In genomic region chr1:88559258-88559657, GRCm38 (mm10) we compare ENCODE assay signal across 9 mouse cellular contexts. TPM values are rescaled to one million over a fixed set of nuclear protein-coding genes. Genes with fewer than 3 reads are reported as not detected.
A peak's percentile ranks its signal among the peaks of the same experiment; 100 is the strongest.
DNase-seq lines count a peak whose midpoint lies in the region; ATAC-seq lines count a peak whose summit lies in the region.
"Had no signal": no experiment of that assay in that cellular context is flagged by ENCODE, and none has a peak within 500 bp of the region (broad histone marks: within the 10 kb centered on the region; RNA-seq: fewer than 3 reads in every experiment).

No protein-coding gene starts in this region.

- no peaks in the 10 kb centered on the region for H3K36me3 ChIP-seq in limb, embryonic 11.5 days (ENCODE audit: control insufficient read depth, insufficient read depth, low read length)
- no peaks in the 10 kb centered on the region for H3K36me3 ChIP-seq in stomach, embryonic 15.5 days
- H3K36me3 ChIP-seq: forebrain, embryonic 15.5 days had no signal

- H3K4me1 ChIP-seq in limb, embryonic 11.5 days (ENCODE audit: control insufficient read depth, insufficient read depth, low read length) = no peaks in the 10 kb centered on the region
- H3K4me1 ChIP-seq in stomach, embryonic 15.5 days = peaks cover 14% of the 10 kb centered on the region; the same call in 1 of the 2 replicates
- H3K4me1 ChIP-seq: forebrain, embryonic 15.5 days had no signal

- no peak overlapping the region for H3K9ac ChIP-seq in limb, embryonic 11.5 days (ENCODE audit: low read length)
- H3K9ac ChIP-seq in stomach, embryonic 15.5 days = no peak overlapping the region
- H3K9ac ChIP-seq: forebrain, embryonic 15.5 days had no signal

- no peak overlapping the region for H3K4me2 ChIP-seq in limb, embryonic 11.5 days (ENCODE audit: low read depth, severe bottlenecking)
- H3K4me2 ChIP-seq in stomach, embryonic 15.5 days = peak overlapping the region; percentile 11
- H3K4me2 ChIP-seq: forebrain, embryonic 15.5 days had no signal

- ATAC-seq in limb, embryonic 11.5 days (ENCODE audit: insufficient number of reproducible peaks, low FRiP score, low TSS enrichment, low read depth) = no peak
- ATAC-seq in stomach, embryonic 15.5 days (ENCODE audit: insufficient read depth, low FRiP score, low read depth) = peak; percentile 23; the same call in 1 of the 2 replicates
- ATAC-seq: forebrain, embryonic 15.5 days had no signal

- WGBS in limb, embryonic 11.5 days = 3% methylated on average over 7 of the region's 7 CpGs
- WGBS in stomach, embryonic 15.5 days = 10% methylated on average over 7 of the region's 7 CpGs

- H3K27ac ChIP-seq in limb, embryonic 11.5 days (replicated peaks; ENCODE audit: low read depth, low read length) = no peak overlapping the region
- H3K27ac ChIP-seq in stomach, embryonic 15.5 days = peak overlapping the region; percentile 26; the same call in 1 of the 2 replicates
- H3K27ac ChIP-seq: forebrain, embryonic 15.5 days had no signal

- intact Hi-C loops in left cerebral cortex, postnatal 4 days (cut with DNase I) = no loop called here

- no peaks in the 10 kb centered on the region for H3K27me3 ChIP-seq in limb, embryonic 11.5 days (ENCODE audit: control insufficient read depth, insufficient read depth, low read length)
- no peaks in the 10 kb centered on the region for H3K27me3 ChIP-seq in stomach, embryonic 15.5 days (replicated peaks)
- H3K27me3 ChIP-seq: forebrain, embryonic 15.5 days had no signal

- DNase-seq in left cerebral cortex, postnatal 4 days = peak; percentile 14
- no peak for DNase-seq in left cerebral cortex, adult 18-20 months (ENCODE audit: low spot score in 2 of 2)
- DNase-seq in embryo, embryonic 10 days (ENCODE audit: low spot score) = peak; percentile 70
- peak; percentile 34 for DNase-seq in limb, embryonic 11.5 days (ENCODE audit: low spot score)
- no peak for DNase-seq in left cerebral cortex, adult 9 months (ENCODE audit: low spot score in 2 of 2)
- DNase-seq in urinary bladder, postnatal 36 days (ENCODE audit: low spot score in 2 of 2) = no peak

- no peaks in the 10 kb centered on the region for H3K9me3 ChIP-seq in limb, embryonic 11.5 days (ENCODE audit: control insufficient read depth, low read length)
- H3K9me3 ChIP-seq in stomach, embryonic 15.5 days = no peaks in the 10 kb centered on the region
- H3K9me3 ChIP-seq: forebrain, embryonic 15.5 days had no signal

- H3K4me3 ChIP-seq in limb, embryonic 11.5 days (ENCODE audit: low read depth, low read length) = no peak overlapping the region
- no peak overlapping the region for H3K4me3 ChIP-seq in stomach, embryonic 15.5 days (replicated peaks)
- H3K4me3 ChIP-seq: forebrain, embryonic 15.5 days had no signal

RNA-seq across cellular contexts. Expression of gene Glrp1, which starts 49.4 kb away (rescaled TPM):
- total RNA-seq in left cerebral cortex, postnatal 4 days (2021) = not detected
- not detected for total RNA-seq in left cerebral cortex, adult 18-20 months (2021)
- polyA plus RNA-seq in limb, embryonic 11.5 days (2014; fragmentation: Nextera tagmentation; extraction: Ambion mirVana) = not detected in 2 replicates
- not detected in 2 replicates for polyA plus RNA-seq in stomach, embryonic 15.5 days (2015; fragmentation: Nextera tagmentation; extraction: Ambion mirVana)
- total RNA-seq: neutrophil, adult 5-6 weeks had no signal
- polyA plus RNA-seq: forebrain, embryonic 15.5 days had no signal

Comparison
In these comparisons a context has a peak if more than half of its experiments do, and no peak if none do; other contexts are left out.
1. DNase-seq: peak in left cerebral cortex, postnatal 4 days (single experiment), embryo, embryonic 10 days (single experiment) and limb, embryonic 11.5 days (single experiment); none in left cerebral cortex, adult 18-20 months (0 of 2), left cerebral cortex, adult 9 months (0 of 2) and urinary bladder, postnatal 36 days (0 of 2).